Mouse (Mus musculus): ENCODE results near the gene Uba7.

DNA sequence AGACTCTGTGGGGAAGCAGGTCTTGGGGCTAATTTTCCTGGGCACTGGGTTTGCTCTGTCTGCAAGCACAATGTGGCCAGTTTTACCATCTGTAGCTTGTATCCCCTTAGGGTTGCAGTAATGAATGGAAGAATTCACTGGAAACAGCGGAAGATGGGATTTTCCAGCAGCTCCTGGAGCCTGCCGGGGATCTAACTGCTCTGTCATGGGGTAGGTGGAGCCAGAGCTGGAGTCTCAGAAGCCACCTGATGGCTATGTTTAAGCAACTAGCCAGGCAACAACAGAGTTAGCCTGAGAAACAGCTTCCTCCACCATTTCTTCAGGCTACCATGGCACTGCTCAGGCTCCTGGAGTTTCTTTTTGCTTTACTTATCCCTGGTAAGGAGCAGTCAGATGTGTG lies 16.9 kb downstream of the Uba7 start, which contains the start of gene Cdhr4:
- TF ChIP-seq CTCF (IDR thresholded peaks at IDR 0.05; ENCODE audit: borderline replicate concordance, insufficient read depth, low read depth, low read length) = no peak
- TF ChIP-seq POLR2A (IDR thresholded peaks at IDR 0.05; ENCODE audit: borderline replicate concordance, insufficient read depth, low read length) = no peak
